ENCODE assay signal across 8 mouse cellular contexts in genomic region chr6:51844106-51844505, GRCm38 (mm10).
DNase-seq lines count a peak whose midpoint lies in the region; ATAC-seq and TF ChIP-seq lines count a peak whose summit lies in the region.

No protein-coding gene starts in this region.

- no peak overlapping the region for H3K9ac ChIP-seq in heart, adult 2 months (ENCODE audit: low read depth, low read length)
- no peak overlapping the region for H3K9ac ChIP-seq in midbrain, embryonic 15.5 days

- no peaks in the 10 kb centered on the region for H3K4me1 ChIP-seq in heart, adult 2 months (ENCODE audit: control insufficient read depth, insufficient read depth, low read length)
- peaks cover 39% of the 10 kb centered on the region for H3K4me1 ChIP-seq in midbrain, embryonic 15.5 days

- TF ChIP-seq EP300 in heart, adult 2 months (IDR thresholded peaks at IDR 0.05; ENCODE audit: insufficient read depth, low read depth, low read length) = no peak

- no peak overlapping the region for H3K4me2 ChIP-seq in midbrain, embryonic 15.5 days

- no peak for TF ChIP-seq CTCF in heart, adult 2 months (IDR thresholded peaks at IDR 0.05)

- H3K9me3 ChIP-seq in midbrain, embryonic 15.5 days = no peaks in the 10 kb centered on the region

- no peak overlapping the region for H3K4me3 ChIP-seq in heart, adult 2 months
- no peak overlapping the region for H3K4me3 ChIP-seq in midbrain, embryonic 15.5 days

- no peak overlapping the region for H3K27ac ChIP-seq in heart, adult 2 months
- H3K27ac ChIP-seq in midbrain, embryonic 15.5 days = peak overlapping the region; percentile 31; the same call in 1 of the 2 replicates

- no peaks in the 10 kb centered on the region for H3K79me2 ChIP-seq in heart, adult 2 months (replicated peaks; ENCODE audit: control insufficient read depth, insufficient read depth, low read length)

- no peaks in the 10 kb centered on the region for H3K27me3 ChIP-seq in heart, adult 2 months (ENCODE audit: control insufficient read depth, insufficient read depth, low read length)
- no peaks in the 10 kb centered on the region for H3K27me3 ChIP-seq in midbrain, embryonic 15.5 days (replicated peaks)

- TF ChIP-seq POLR2A in heart, adult 2 months (IDR thresholded peaks at IDR 0.05; ENCODE audit: insufficient read depth, low read depth, low read length) = no peak

- no peaks in the 10 kb centered on the region for H3K36me3 ChIP-seq in heart, adult 2 months (ENCODE audit: control insufficient read depth, insufficient read depth, low read length)
- H3K36me3 ChIP-seq in midbrain, embryonic 15.5 days (replicated peaks) = no peaks in the 10 kb centered on the region

- 0 out of 2 replicates have a peak, but pooled peaks have one; percentile 19 for ATAC-seq in midbrain, embryonic 15.5 days (replicated peaks)

- DNase-seq in heart, adult 2 months = peak; percentile 4 to 28
- DNase-seq in heart, postnatal 25 days (ENCODE audit: low spot score) = no peak
- peak; percentile 67 for DNase-seq in cerebellum, adult 9-11 months
- DNase-seq in kidney, adult 18-20 months = peak; percentile 51
- DNase-seq in frontal cortex, postnatal 14 days (ENCODE audit: low spot score in 2 of 2) = no peak
- no peak for DNase-seq in T-cell, adult 2 months (ENCODE audit: low spot score)
- no peak for DNase-seq in right cerebral cortex, postnatal 36 days (ENCODE audit: low spot score in 2 of 2)

- intact Hi-C loops in heart, adult 2 months (cut with DNase I) = no loop called here
- intact Hi-C loops in heart, postnatal 25 days (cut with DNase I) = no loop called here

- WGBS in heart, adult 2 months = 23% methylated on average over 11 of the region's 11 CpGs
- 42% methylated on average over 11 of the region's 11 CpGs for WGBS in midbrain, embryonic 15.5 days

Comparison
In these comparisons a context has a peak if more than half of its experiments do, and no peak if none do; other contexts are left out.
1. DNase-seq: peak in heart, adult 2 months (2 of 2), cerebellum, adult 9-11 months (single experiment) and kidney, adult 18-20 months (single experiment); none in heart, postnatal 25 days (single experiment), frontal cortex, postnatal 14 days (0 of 2), T-cell, adult 2 months (single experiment) and right cerebral cortex, postnatal 36 days (0 of 2).